Mouse (Mus musculus): ENCODE measurements around the gene Myog.

Myog gene

DNA sequence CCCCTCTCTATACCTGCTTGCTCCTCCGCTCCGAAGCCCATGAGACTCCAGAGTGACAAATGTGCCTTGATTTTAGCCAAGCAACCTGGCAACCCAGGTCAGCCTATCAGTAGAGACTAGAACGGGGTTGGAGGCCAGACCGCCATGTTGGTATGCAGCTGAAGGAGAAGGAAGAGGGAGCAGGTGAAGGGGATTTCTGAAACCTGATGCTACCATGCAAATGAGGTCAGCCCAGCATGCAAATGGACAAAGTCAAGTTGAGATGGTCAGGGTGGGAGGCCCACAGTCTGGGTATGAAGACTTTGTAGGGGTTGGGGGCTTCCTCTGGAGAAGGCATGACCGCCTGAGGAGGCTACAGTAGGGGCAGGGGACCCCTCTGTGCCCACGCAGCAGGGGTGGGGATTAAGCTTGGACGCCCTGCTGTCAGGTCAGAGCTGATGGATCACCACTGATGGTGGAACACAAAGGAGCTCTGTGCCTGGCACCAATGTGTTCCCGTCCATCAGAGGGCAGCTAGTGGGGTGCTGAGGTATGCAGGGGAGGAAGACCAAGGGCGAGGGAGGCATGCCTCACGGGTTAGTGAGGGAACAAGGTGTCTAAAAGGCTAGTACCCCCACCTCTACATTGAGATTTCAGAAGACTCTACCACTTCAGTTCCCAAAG is 4.2 kb upstream of the Myog start:
- no peak for DNase-seq (ENCODE audit: low read depth)

DNA sequence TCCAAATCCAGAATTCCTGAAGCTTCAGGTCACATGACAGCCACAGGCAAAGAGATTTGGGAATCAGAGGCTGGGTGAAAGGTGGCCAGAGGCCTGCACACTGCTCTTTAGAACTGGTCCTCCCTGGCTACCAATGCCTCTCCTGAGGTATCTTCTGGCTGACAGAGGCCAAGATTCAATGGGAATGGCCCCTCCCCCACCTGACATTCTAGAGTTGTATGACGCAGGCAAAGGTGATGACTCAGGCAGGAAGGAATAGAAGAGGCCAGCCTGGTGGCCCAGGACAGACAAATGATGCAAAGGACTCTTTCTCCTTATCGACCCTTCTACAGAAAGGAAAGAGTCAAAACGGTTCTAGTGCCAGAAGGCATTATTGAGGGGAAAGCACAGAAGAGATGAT is 1.6 kb upstream of the Myog start:
- DNase-seq (ENCODE audit: low read depth) = peak; percentile 24

DNA sequence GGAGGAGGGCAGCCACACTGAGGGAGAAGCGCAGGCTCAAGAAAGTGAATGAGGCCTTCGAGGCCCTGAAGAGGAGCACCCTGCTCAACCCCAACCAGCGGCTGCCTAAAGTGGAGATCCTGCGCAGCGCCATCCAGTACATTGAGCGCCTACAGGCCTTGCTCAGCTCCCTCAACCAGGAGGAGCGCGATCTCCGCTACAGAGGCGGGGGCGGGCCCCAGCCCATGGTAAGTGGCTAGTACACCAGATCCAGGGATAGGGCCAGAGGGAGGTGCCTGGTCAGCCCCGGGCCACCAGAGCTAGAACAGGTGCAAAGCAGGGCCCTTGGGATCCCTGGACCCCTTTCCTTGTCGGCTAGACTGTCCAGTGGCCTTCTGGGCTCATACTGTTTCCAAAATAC is 511 bp downstream of the Myog start:
- DNase-seq (ENCODE audit: low read depth) = no peak

DNA sequence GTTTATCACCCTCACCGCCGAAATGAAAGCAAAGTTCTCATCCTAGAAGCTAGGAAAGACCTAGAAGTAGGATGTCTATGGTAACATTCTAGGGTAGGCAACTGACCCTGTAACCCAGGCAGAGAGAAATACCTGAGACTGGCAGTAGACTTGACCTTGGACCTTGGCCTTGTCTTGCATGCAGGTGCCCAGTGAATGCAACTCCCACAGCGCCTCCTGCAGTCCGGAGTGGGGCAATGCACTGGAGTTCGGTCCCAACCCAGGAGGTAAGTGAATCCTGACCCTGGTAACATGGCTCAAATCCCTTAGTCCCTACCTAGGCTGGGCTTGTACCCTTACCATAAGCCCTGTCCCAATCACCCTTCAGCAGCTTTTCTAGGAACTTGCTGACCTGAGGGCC is 1.1 kb downstream of the Myog start:
- peak; percentile 32 for DNase-seq (ENCODE audit: low read depth)

DNA sequence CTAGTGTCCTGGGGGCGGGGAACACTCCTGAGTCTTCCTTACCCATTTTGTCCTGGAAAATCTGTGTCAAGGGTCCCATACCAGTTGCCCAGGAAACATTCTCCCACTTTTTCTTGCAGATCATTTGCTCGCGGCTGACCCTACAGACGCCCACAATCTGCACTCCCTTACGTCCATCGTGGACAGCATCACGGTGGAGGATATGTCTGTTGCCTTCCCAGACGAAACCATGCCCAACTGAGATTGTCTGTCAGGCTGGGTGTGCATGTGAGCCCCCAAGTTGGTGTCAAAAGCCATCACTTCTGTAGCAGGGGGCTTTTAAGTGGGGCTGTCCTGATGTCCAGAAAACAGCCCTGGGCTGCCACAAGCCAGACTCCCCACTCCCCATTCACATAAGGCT is 1.8 kb downstream of the Myog start:
- DNase-seq (ENCODE audit: low read depth) = no peak

DNA sequence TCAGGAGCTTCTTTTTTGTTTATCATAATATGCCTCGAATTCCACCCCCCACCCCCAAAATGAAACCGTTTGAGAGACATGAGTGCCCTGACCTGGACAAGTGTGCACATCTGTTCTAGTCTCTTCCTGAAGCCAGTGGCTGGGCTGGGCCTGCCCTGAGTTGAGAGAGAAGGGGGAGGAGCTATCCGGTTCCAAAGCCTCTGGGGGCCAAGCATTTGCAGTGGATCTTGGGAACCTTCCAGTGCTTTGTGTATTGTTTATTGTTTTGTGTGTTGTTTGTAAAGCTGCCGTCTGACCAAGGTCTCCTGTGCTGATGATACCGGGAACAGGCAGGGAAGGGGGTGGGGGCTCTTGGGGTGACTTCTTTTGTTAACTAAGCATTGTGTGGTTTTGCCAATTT is 2.3 kb downstream of the Myog start:
- no peak for DNase-seq (ENCODE audit: low read depth)

DNA sequence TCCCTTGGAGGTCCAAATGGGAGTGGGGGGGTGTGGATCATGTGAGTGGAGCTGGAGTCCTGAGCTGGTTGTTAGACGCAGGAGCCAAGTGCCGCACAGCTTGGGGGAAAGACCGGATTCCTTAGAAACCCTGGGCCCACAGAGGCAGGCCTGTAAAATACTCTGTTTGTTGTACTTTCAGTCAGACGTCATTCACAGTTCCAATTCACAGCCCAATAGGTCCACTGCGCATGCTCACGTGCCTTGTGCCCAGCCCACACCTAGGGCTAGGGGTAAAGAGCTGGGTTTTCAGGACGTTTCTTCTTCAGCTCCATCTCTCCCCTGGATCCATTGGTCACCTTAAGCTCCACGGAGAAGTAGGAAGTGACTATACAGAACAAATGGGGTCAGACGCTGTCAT is 2.8 kb downstream of the Myog start:
- no peak for DNase-seq (ENCODE audit: low read depth)

DNA sequence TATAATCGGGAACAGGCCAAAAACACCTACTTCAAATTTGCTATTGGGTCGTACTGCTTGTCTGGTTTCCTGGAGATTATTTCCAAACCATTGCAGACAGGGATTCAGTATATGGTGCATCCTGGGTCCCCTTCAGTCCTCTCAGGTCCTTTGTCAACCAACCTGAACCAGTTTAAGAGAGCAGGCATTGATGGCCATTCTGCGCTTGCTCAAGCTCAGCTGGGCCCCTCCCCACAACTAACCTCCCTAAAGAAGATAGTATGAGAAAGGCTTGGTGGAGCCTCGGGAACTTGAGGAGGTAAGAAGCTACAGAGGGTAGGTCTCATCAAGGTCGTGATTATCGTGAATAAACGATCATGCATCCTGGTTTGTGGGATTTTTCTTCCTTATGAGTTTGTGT is 3.5 kb downstream of the Myog start:
- no peak for DNase-seq (ENCODE audit: low read depth)

DNA sequence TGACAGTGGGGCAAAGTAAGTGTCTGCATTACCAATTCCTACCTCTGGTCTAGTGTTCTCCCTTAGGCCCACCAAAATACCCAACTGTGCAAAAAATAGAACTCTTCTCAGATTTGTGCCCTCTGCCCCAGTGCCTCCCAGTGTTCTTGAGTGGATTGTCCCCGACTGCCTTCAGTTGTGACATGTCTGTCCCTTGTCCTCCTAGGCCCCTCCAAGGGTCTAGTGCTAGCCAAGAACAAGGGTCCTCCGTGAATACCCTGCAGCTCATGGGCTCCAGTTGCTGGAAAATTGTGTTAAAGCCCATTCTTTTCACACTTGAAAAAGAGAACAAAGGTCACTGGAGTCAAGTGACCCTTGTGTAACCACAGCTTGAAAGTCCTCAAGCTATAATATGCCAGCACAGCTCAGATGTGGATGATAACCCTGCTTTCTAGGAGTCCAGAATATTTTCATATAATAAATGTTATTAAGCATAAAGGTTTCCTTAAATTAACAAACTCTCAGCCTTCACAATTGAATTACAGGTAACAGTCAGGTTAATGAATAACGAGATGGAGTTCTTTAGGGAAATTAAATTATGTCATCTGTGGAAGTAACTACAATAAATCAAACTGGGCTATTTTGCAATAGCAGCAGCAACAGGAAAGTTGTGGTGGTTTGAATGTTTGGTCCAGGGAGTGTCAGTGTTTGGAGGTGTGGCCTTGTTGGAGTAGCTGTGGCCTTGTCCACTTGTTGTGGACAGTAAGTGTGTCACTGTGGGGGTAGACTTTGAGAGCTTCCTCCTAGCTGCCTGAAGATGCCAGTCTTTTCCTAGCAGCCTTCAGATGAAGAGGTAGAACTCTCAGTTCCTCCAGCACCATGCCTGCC is 4.2 kb downstream of the Myog start:
- peak; percentile 27 for DNase-seq (ENCODE audit: low read depth)

DNA sequence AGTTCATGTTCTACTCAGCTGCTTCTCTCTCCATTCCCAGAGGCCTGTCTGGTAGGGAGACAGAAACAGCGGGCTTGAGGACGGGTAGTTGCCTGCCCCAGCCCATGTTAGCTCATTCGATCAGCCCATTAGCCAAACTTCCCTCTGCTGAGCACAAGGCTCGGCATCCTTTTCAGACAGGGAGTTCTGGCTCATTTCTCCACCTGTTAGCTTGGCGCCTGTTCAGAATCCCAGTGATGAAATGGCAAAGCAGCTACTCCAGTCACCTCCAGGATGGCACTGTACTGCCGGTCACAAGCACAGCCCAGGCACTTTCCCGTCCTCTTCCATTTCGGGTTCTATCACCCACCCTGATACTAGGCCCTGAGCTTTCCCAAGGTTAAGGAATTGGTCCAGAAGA is 7.5 kb downstream of the Myog start:
- DNase-seq (ENCODE audit: low read depth) = no peak

DNA sequence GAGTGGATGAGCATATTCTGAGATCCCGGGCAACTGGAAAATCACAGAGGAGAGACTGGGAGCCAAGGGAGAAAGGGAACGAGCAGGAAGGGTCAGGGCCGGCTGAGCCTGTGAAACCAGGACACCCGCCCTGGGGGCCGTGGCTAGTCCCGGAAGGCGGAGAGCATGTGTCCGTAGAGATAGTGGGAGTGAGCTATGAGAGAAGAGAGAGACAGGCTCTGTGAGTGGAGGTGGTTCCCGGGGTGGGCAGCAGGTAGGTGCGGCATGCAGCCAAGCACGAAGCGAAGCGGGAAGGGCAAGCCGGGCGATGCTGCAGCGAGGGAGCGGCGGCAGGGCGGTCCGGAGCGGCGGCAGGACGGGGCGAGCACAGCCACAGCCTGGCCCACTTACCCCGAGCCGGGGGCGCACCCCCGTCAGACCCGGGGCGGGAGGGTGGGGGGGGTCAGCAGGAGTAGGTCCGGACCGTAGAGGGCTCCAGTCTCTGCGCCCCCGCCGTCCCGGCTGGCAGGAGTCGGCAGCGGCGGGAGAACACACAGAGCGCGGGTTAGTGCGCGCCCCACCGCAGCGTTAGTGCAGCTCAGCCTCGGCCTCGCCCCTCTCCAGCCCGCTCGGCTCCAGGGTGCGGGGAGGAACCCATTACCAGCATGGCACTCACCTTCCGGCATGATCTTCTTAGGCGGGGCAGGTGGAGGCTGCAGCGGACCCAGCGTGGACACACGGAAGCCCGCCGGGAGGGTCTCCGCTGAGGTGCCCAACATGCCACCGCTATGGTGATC is 9.0 kb downstream of the Myog start:
- DNase-seq (ENCODE audit: low read depth) = no peak

DNA sequence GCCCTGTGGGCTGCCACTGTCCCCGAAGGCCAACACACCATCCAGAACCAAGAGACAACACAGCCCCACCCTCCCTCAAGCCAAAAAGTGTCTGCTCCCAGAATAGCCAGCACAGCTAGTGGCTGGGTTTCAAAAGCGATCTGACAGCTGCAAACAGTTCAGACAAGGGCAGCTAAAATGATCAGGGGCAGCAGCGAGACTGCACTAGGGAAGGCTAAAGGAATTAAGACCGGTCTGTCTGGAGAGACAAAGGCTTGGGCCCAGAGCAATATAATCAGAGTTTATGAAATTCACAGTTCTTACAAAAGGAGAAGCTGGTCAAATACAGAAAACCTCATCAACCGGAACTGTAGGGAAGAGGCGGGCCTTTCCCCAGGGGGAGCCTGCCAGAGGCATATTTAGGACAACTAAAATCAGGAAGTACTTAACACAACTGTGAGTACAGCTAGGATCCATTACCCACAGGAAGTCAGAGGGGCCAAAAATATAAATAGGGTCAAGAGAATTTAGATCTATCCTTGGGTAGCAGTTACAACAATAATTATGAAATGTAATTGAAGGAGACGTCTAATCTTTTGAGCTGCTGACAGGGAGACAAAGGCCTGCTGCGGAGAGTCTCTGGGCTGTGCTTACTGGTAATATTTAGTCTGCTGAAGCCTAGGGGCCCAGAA is 12.9 kb downstream of the Myog start:
- DNase-seq (ENCODE audit: low read depth) = peak; percentile 88

DNA sequence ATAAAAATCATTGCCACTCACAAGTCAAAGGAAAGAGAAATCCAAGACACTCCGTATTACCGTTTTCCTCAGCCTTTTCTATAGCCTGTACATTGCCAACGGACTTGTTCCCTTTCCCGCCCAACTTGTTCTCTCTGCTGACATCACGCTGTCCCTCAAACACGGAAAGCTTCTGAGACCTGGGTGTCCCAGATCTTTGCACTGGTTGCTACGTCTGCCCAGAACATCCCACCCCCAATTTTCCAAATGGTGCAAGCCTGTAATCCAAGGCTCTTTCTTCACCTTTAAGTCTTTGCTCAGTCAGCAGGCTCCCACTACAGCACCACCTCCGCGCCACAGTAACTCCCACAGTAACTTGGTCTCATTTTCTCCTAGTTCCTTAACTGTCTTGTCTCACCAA is 15.2 kb downstream of the Myog start:
- no peak for DNase-seq (ENCODE audit: low read depth)

DNA sequence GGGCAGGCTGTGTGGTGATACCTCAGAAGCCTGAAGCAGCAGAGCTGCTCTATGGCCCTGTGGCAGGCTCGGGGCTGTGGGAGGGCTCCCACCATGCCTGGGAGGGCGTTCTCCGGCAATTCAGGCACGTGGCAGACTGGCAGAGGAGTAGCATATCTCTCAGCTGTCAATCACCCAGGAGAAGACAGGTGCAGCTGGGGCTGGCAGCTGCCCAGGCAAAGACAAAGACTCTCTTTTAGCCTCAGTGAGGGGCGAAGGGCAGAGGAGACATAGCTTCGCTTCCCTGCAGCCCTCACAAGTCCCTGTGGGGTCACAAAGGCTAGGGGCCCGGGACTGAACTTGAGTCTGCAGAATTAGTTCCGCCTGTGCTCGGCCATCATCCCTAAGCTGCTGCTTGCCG is 17.6 kb downstream of the Myog start:
- DNase-seq (ENCODE audit: low read depth) = no peak

DNA sequence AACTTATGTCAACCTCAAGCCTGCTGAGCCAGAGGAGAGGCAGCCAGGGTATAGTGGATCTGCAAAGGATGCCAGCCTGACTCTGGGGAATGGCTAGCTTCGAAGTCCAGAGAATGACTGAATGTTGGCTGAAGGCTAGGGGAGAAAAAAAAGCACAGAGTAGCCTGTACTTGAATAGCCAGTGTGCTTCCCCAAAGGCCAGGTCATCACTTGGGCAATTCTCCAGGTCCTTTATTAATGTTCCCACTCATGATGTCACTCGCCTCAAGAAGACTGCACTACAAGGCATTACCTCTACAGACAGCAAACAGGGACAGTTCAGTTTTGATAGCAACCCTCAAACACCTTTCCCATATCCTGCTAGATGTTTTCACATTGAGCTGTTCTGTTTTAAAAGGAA is 20.5 kb downstream of the Myog start:
- no peak for DNase-seq (ENCODE audit: low read depth)

DNA sequence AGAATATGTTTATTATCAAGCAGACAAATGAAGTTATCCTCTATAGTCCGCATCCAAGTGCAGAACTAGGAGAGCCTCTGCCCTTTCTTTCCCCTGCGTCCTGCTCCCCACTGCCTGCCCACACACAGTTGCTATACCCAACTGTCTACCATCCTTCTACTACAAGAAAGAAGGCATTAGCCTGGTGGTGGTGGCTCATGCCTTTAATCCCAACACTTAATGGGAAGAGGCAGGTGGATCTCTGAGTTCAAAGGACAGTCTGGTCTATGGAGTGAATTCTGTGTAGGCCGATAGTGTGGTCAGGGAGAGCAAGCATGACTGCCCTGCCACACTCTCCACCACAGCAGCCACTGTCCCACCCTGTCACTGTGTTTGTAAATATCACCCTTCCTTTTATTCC is 20.9 kb downstream of the Myog start:
- no peak for DNase-seq (ENCODE audit: low read depth)

DNA sequence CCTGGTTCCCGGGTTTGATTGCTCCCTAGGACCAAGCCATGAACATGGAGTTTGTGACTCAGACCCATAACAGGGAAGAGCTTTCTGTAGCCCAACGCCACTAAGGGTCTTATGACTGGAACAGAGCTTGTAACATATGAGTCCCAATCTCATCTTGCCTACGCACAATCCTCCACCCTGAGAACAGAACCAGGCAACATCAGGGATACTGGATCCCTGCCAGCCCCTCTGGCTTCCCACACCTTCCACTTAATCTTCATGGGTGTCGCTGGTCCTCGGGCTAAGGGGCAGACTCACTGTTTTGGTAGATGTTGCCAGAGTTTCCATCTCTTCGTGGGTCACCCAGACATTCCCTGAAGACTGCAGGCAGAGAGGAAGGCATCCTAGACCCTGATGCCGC is 22.0 kb downstream of the Myog start:
- no peak for DNase-seq (ENCODE audit: low read depth)

DNA sequence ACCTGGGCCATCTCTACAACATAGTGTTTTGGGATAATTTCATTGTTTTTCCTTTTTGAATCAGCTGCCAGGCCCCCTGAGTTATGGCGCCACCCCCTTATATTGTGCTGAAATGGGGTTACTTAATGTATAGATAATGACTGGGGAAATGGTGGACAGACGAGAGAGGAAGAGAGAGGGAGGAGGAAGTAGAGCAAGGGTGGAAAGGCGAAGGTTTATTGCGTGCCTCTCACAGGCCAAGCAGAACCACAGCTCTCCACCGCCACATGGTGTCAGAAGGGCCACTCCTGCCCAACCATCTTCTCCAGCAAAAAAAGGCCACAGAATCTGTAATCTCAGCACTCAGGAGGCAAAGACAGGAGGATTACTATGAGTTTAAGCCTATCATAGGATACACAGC is 25.4 kb downstream of the Myog start:
- no peak for DNase-seq (ENCODE audit: low read depth)

DNA sequence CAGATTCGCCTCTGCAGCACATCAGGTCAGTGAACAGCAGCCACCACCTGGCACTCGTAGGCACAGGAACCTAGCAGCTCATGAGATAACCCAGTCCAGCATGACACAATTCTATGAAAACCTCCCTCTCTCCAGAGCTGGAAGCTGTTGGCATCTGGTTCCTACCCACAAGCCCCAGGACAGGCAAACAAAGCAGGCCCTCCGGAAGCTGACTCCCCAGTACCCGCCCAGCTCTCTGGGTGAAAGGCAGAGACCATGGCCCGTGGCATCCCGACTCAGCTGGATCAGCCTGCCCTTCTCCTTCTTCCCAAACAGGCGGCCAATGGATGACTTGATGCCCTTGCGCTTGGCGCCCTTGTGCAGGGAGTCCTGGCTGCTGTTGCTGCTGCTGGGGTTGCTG is 26.6 kb downstream of the Myog start:
- no peak for DNase-seq (ENCODE audit: low read depth)

DNA sequence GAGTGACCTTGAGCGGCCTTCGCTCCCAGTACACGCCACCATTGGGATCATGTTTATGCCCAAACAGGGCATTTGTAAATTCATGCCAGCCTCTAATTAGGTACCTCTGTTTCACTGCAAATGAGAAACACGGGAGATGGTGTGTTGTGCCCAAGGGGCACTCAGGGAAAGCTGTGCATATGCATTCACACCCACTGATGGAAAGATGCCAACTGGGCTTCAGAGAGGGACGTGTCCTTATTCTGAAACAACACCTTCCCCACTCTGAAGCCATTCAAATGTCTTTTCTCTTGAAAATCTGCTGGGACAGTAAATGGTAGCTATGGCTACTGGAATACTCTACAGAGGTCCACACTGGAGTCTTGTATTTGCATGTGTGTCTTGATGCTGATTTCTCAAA is 28.5 kb downstream of the Myog start:
- no peak for DNase-seq (ENCODE audit: low read depth)

DNA sequence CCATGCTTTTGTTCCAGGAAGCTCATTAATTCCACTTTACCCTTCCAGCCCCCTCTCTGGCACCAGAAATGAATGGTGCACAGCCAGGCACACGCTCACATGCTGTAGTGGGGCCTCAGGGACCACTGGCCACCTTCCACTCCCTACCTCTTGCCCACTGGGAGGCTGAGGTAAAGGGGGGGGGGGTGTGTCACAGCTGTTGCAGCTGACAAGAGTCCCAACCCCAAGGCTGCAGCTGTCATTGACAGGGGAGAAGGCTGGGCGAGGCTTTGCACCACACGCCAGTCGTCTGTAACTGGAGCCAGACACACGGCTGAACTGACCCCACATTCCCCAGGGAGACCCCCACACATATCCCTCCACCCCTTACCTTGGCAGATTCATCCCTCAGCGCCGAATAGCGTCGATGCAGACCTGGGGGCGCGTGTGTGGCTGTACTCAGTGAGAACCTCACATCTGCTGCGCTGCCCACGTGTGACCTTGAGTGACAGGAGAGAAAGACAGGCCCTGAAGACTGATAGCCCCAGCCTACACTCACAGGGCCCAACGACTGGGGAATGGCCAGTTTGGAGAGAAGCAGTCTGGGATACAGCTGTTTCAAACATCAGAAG is 31.0 kb downstream of the Myog start:
- DNase-seq (ENCODE audit: low read depth) = no peak

DNA sequence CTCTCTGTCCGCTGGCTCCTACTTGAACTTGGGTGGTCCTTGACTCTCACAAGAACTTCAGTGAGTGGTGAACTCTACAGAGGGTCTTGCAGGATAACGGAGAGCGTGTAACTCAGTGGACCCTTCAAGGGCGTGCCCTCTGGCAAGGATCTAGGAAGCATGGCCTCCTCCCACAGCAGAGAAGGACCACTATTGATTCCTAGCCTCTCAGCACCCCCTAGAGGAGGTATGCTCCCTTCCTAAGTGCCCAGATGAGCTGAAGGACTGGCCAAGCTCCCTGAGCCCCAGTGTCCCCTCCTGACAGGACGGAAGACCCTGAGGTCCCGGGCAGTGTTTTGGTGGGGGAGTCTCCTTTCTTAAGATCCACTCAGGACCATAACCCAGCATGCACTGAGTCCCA is 32.8 kb downstream of the Myog start:
- peak; percentile 52 for DNase-seq (ENCODE audit: low read depth)

Data from 416B (cell line).